Mouse (Mus musculus): ENCODE measurements around the gene Erlin1. TPM values are rescaled to one million over a fixed set of nuclear protein-coding genes. Genes with fewer than 3 reads are reported as not detected.

The Erlin1 gene
- 21.0 and 22.4 TPM in 2 replicates for polyA plus RNA-seq (2016; fragmentation: Nextera tagmentation; extraction: Ambion mirVana)

- no peaks in the 10 kb centered on the region for H3K27me3 ChIP-seq
- H3K36me3 ChIP-seq (replicated peaks) = peaks cover 7% of the 10 kb centered on the region; the same call in 1 of the 2 replicates
- H3K9me3 ChIP-seq = no peaks in the 10 kb centered on the region
- H3K4me3 ChIP-seq (replicated peaks) = peak within 1 kb of the TSS; percentile 69
- peak within 1 kb of the TSS; percentile 95 for H3K4me2 ChIP-seq
- H3K4me1 ChIP-seq = peaks cover 17% of the 10 kb centered on the region
- peak; percentile 94 for ATAC-seq (ENCODE audit: low FRiP score)
- under 1% methylated on average over 66 of the region's 75 CpGs for WGBS
- H3K27ac ChIP-seq = peak within 1 kb of the TSS; percentile 58
- H3K9ac ChIP-seq = peak within 1 kb of the TSS; percentile 78
These were observed at the start of gene Erlin1 for GRCm38 (mm10) chr19:44069121-44069913. TSS of gene Erlin1 (minus strand) at chr19:44069785.

DNA sequence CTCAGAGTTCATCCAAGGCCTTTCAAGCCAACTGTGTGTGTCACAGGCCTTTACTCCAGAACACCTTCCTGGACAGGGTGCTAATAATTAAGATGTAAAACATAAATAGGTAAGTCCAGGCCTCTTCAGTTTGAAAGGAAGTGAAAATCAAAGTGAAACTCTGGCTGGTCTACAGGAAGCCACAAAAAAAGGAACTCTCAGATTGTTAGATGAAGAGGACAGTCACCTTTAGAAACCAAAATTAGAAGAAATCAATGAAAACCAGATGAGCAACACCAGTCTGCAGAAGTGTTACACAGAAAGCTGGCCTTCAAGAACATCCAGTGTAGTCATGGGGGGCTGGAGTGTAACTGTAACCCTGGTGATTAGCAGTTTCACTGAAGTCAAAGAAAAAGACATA is 48.2 kb upstream of the Erlin1 start:
- ATAC-seq (ENCODE audit: low FRiP score) = no peak
- Histone ChIP-seq H3K4me1 (no peaks in the 10 kb centered on the region), H3K4me3 (replicated peaks) (no peak overlapping the region), H3K36me3 (replicated peaks) (peaks cover 74% of the 10 kb centered on the region), H3K9ac (no peak overlapping the region), H3K9me3 (no peaks in the 10 kb centered on the region), H3K27ac (no peak overlapping the region), H3K27me3 (no peaks in the 10 kb centered on the region), H3K4me2 (no peak overlapping the region)

GRCm38 (mm10) chr19:44111706-44112105 is 42.1 kb upstream of the Erlin1 start:
- H3K27ac ChIP-seq = no peak overlapping the region
- no peak overlapping the region for H3K4me2 ChIP-seq
- H3K4me1 ChIP-seq = peaks cover 9% of the 10 kb centered on the region
- H3K36me3 ChIP-seq (replicated peaks) = peaks cover 60% of the 10 kb centered on the region
- no peak for ATAC-seq (ENCODE audit: low FRiP score)
- 56% methylated on average over 7 of the region's 7 CpGs for WGBS
- no peaks in the 10 kb centered on the region for H3K9me3 ChIP-seq
- H3K9ac ChIP-seq = no peak overlapping the region
- H3K27me3 ChIP-seq = no peaks in the 10 kb centered on the region
- H3K4me3 ChIP-seq (replicated peaks) = no peak overlapping the region

GRCm38 (mm10) chr19:44110356-44110755 is 40.8 kb upstream of the Erlin1 start:
- no peak overlapping the region for H3K27ac ChIP-seq
- H3K36me3 ChIP-seq (replicated peaks) = peaks cover 50% of the 10 kb centered on the region
- 89% methylated on average over 9 of the region's 9 CpGs for WGBS
- H3K9ac ChIP-seq = no peak overlapping the region
- H3K9me3 ChIP-seq = no peaks in the 10 kb centered on the region
- H3K4me2 ChIP-seq = no peak overlapping the region
- H3K4me1 ChIP-seq = peaks cover 23% of the 10 kb centered on the region
- H3K4me3 ChIP-seq (replicated peaks) = no peak overlapping the region
- H3K27me3 ChIP-seq = no peaks in the 10 kb centered on the region
- no peak for ATAC-seq (ENCODE audit: low FRiP score)

DNA sequence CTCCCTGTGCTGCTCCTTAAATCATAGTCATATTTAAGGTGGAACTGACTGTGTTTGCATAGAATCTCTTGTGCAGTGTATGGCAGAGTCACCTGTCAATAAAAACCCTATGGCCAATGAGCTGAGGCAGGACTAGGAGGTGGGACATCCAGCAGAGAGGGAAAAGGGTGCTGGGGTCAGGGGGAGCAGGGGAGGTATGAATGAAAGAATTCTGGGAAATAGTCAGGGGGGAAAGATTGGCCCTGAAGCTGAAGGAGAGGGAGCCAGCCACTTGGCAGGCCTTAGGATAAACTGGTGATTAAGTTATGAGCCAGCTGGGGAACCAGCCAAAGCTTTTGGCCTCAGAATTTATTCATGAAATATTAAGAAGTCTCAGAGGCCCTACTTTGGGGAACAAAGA is 39.4 kb upstream of the Erlin1 start:
- Histone ChIP-seq H3K4me1 (peaks cover 23% of the 10 kb centered on the region), H3K4me2 (no peak overlapping the region), H3K36me3 (replicated peaks) (peaks cover 42% of the 10 kb centered on the region), H3K9ac (no peak overlapping the region), H3K4me3 (replicated peaks) (no peak overlapping the region), H3K27ac (no peak overlapping the region), H3K27me3 (no peaks in the 10 kb centered on the region), H3K9me3 (no peaks in the 10 kb centered on the region)
- ATAC-seq (ENCODE audit: low FRiP score) = no peak

DNA sequence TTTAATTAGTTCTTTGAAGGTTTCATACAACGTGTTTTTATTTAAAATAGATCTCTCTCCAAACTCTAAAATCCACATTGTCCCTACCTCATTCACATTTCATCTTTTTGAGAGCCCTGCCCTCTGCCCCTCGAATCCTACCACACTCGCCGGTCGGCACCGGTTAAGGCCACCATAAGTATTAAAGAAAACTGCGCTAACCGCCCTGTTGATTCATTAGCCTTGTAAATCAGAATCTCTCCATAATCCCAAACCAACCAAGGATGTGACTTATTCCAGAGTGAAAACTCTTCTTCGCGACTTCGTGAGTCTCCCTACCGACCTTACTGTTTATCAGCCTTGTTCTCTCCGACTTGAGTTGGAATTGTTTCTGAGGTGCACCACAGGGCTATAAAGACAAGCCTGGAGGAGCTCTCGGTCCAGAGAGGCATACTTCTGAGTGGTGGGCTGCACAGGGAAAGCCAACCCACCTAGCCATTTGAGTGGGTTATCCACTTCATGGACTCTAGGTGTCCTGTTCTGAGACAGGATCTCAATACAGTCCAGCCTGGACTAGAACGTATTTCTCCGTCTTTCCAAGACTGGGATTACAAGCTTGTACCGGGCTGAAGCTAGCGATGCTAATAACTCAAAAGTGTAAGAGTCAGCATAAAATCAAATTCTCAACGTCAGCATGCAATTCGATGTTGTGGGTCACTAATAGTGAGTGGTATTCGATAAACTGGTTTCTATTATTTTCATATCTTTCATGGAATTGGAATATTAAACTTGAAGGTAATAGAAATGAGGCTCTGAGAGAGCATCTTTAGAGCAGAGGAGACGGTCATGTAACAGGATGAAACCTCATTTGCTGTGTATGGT is 38.3 kb upstream of the Erlin1 start:
- 32% methylated on average over 22 of the region's 22 CpGs for WGBS
- H3K36me3 ChIP-seq (replicated peaks) = peaks cover 32% of the 10 kb centered on the region
- H3K9me3 ChIP-seq = no peaks in the 10 kb centered on the region
- peak; percentile 48; the same call in 1 of the 2 replicates for ATAC-seq (ENCODE audit: low FRiP score)
- H3K27ac ChIP-seq = no peak overlapping the region
- peak overlapping the region; percentile 97 for H3K9ac ChIP-seq
- peak overlapping the region; percentile 86 for H3K4me2 ChIP-seq
- H3K4me1 ChIP-seq = peaks cover 23% of the 10 kb centered on the region
- no peaks in the 10 kb centered on the region for H3K27me3 ChIP-seq
- peak overlapping the region; percentile 71 for H3K4me3 ChIP-seq (replicated peaks)

- peak; percentile 99 for ATAC-seq (ENCODE audit: low FRiP score)
- Histone ChIP-seq H3K27me3 (no peaks in the 10 kb centered on the region), H3K36me3 (replicated peaks) (peaks cover 28% of the 10 kb centered on the region), H3K27ac (peak within 1 kb of the TSS; percentile 54; the same call in 1 of the 2 replicates), H3K9ac (peak within 1 kb of the TSS; percentile 97), H3K4me2 (peak within 1 kb of the TSS; percentile 86), H3K9me3 (no peaks in the 10 kb centered on the region), H3K4me3 (replicated peaks) (peak within 1 kb of the TSS; percentile 71), H3K4me1 (peaks cover 23% of the 10 kb centered on the region)
- WGBS = under 1% methylated on average over 66 of the region's 67 CpGs
These were observed 37.5 kb upstream of the Erlin1 start, which contains the start of gene Chuk for GRCm38 (mm10) chr19:44106831-44107660. TSS of gene Chuk (minus strand) at chr19:44107480.

- no peaks in the 10 kb centered on the region for H3K27me3 ChIP-seq
- no peak overlapping the region for H3K9ac ChIP-seq
- H3K4me1 ChIP-seq = peaks cover 23% of the 10 kb centered on the region
- no peak overlapping the region for H3K4me2 ChIP-seq
- 92% methylated on average over 1 of the region's 1 CpGs for WGBS
- H3K9me3 ChIP-seq = no peaks in the 10 kb centered on the region
- no peak for ATAC-seq (ENCODE audit: low FRiP score)
- H3K36me3 ChIP-seq (replicated peaks) = peaks cover 20% of the 10 kb centered on the region
- H3K4me3 ChIP-seq (replicated peaks) = no peak overlapping the region
- no peak overlapping the region for H3K27ac ChIP-seq
These were observed 34.8 kb upstream of the Erlin1 start for GRCm38 (mm10) chr19:44104393-44104792.

GRCm38 (mm10) chr19:44103001-44103400 is 33.4 kb upstream of the Erlin1 start:
- H3K36me3 ChIP-seq (replicated peaks) = peaks cover 18% of the 10 kb centered on the region
- H3K4me3 ChIP-seq (replicated peaks) = no peak overlapping the region
- no peaks in the 10 kb centered on the region for H3K27me3 ChIP-seq
- no peak overlapping the region for H3K4me2 ChIP-seq
- peaks cover 18% of the 10 kb centered on the region for H3K4me1 ChIP-seq
- no peak overlapping the region for H3K27ac ChIP-seq
- 89% methylated on average over 3 of the region's 3 CpGs for WGBS
- H3K9ac ChIP-seq = no peak overlapping the region
- ATAC-seq (ENCODE audit: low FRiP score) = no peak
- no peaks in the 10 kb centered on the region for H3K9me3 ChIP-seq

- no peak overlapping the region for H3K9ac ChIP-seq
- no peak overlapping the region for H3K4me3 ChIP-seq (replicated peaks)
- no peak overlapping the region for H3K4me2 ChIP-seq
- H3K27ac ChIP-seq = no peak overlapping the region
- peaks cover 31% of the 10 kb centered on the region for H3K36me3 ChIP-seq (replicated peaks)
- no peaks in the 10 kb centered on the region for H3K9me3 ChIP-seq
- H3K4me1 ChIP-seq = 0 out of 2 replicates have a peak, but pooled peaks cover 5% of the 10 kb centered on the region
- no peak for ATAC-seq (ENCODE audit: low FRiP score)
- no peaks in the 10 kb centered on the region for H3K27me3 ChIP-seq
These were observed 31.3 kb upstream of the Erlin1 start for GRCm38 (mm10) chr19:44100840-44101239.

DNA sequence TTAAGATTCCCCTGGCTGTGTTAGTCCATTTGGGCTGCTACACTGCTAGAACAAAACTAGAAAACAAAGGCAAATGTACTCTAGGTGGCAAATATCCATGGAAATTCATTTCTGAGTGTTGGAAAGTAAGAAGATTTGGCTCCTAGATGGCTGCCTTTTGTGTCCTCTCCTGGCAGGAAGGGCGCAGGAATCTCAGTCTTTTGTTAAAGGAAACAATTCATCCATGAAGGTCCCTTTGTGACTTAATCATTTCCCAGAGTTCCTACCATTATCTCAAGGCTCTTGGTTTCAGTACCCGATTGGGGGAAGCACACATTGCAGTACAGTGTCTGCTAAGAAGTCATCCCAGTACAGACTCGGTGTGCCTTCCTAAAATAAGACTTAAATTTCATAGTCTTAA is 16.7 kb upstream of the Erlin1 start:
- Histone ChIP-seq H3K27ac (no peak overlapping the region), H3K36me3 (replicated peaks) (peaks cover 59% of the 10 kb centered on the region), H3K4me1 (no peaks in the 10 kb centered on the region), H3K9ac (no peak overlapping the region), H3K9me3 (no peaks in the 10 kb centered on the region), H3K4me3 (replicated peaks) (no peak overlapping the region), H3K4me2 (no peak overlapping the region), H3K27me3 (no peaks in the 10 kb centered on the region)
- 13% methylated on average over 3 of the region's 3 CpGs for WGBS
- ATAC-seq (ENCODE audit: low FRiP score) = no peak

DNA sequence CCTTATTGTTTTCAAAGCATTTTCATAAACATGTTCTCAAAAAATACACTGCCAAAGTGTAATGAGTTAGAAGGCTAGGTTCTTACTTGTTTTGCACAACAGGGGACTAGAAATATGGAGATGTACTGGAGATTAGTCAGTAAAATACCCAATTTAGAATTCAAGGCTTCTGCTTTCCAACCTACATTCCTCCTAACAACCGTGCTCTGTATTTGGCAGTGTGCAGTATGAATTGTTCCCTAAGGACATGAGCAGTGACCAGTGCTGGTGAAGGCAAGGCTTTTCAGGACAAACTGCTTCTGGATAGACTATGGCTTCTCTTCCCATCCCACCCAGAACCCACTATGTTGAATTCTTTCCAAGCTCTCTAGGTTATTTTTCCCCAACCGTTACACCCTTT is 11.3 kb upstream of the Erlin1 start:
- Histone ChIP-seq H3K27ac (no peak overlapping the region), H3K4me3 (replicated peaks) (no peak overlapping the region), H3K4me1 (no peaks in the 10 kb centered on the region), H3K36me3 (replicated peaks) (peaks cover 61% of the 10 kb centered on the region), H3K27me3 (no peaks in the 10 kb centered on the region), H3K9ac (no peak overlapping the region), H3K4me2 (no peak overlapping the region), H3K9me3 (no peaks in the 10 kb centered on the region)
- 95% methylated on average over 2 of the region's 2 CpGs for WGBS
- no peak for ATAC-seq (ENCODE audit: low FRiP score)
